Mouse (Mus musculus): Measurements from ENCODE around the gene Gm10719.
"Not testable (repeated sequence)": the region's sequence is repeated elsewhere in the genome, so short reads cannot be mapped to it uniquely, and the experiment has no call there.

The Gm10719 gene

GRCm38 (mm10) chr9:3017108-3017507 lies at the start of gene Gm10719:
Gene Gm10719, plus strand, starts transcription at chr9:3017408.
- not testable (repeated sequence) for DNase-seq

DNA sequence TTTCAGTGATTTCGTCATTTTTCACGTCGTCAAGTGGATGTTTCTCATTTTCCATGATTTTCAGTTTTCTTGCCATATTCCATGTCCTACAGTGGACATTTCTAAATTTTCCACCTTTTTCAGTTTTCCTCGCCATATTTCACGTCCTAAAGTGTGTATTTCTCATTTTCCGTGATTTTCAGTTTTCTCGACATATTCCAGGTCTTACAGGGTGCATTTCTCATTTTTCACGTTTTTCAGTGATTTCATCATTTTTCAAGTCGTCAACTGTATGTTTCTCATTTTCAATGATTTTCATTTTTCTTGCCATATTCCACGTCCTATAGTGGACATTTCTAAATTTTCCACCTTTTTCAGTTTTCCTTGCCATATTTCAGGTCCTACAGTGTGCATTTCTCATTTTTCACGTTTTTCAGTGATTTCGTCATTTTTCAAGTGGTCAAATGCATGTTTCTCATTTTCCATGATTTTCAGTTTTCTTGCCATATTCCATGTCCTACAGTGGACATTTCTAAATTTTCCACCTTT lies 16.7 kb upstream of the Gm10719 start, which contains the start of gene Gm10722:
Gene Gm10722 (plus strand): TSS at position 478 of the 528 bp plus-strand sequence.
- peak in 1 of 2 experiments; percentile 7 for DNase-seq

- DNase-seq: not testable (repeated sequence)
Measured at GRCm38 (mm10) chr9:3001006-3001405, 16.2 kb upstream of the Gm10719 start.

- peak; percentile 72 to 94 for DNase-seq
Measured at GRCm38 (mm10) chr9:3001948-3002659, 15.1 kb upstream of the Gm10719 start.

DNA sequence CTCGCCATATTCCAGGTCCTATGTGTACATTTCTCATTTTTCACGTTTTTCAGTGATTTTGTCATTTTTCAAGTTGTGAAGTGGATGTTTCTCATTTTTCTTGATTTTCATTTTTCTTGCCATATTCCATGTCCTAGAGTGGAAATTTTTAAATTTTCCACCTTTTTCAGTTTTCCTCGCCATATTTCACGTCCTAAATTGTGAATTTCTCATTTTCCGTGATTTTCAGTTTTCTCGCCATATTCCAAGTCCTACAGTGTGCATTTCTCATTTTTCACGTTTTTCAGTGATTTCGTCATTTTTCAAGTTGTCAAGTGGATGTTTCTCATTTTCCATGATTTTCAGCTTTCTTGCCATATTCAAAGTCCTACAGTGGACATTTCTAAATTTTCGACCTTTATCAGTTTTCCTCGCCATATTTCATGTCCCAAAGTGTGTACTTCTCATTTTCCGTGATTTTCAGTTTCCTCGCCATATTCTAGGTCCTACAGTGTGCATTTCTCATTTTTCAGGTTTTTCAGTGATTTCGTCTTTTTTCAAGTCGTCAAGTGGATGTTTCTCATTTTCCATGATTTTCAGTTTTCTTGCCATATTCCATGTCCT lies 14.3 kb upstream of the Gm10719 start, which contains the start of gene Gm11168:
Gene Gm11168 (plus strand): TSS at position 553 of the 603 bp plus-strand sequence.
- DNase-seq: not testable (repeated sequence)

GRCm38 (mm10) chr9:3006179-3006578 lies 11.0 kb upstream of the Gm10719 start:
- DNase-seq: not testable (repeated sequence)

DNA sequence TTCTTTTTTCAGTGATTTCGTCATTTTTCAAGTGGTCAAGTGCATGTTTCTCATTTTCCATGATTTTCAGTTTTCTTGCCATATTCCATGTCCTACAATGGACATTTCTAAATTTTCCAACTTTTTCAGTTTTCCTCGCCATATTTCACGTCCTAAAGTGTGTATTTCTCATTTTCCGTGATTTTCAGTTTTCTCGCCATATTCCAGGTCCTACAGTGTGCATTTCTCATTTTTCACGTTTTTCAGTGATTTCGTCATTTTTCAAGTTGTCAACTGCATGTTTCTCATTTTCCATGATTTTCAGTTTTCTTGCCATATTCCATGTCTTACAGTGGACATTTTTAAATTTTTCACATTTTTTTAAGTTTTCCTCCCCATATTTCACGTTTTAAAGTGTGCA lies 10.6 kb upstream of the Gm10719 start:
- DNase-seq: peak; percentile 74 to 76

GRCm38 (mm10) chr9:3007272-3007671 lies 9.9 kb upstream of the Gm10719 start:
- not testable (repeated sequence) for DNase-seq

- DNase-seq: not testable (repeated sequence)
Measured at GRCm38 (mm10) chr9:3009331-3009730, 7.9 kb upstream of the Gm10719 start.

DNA sequence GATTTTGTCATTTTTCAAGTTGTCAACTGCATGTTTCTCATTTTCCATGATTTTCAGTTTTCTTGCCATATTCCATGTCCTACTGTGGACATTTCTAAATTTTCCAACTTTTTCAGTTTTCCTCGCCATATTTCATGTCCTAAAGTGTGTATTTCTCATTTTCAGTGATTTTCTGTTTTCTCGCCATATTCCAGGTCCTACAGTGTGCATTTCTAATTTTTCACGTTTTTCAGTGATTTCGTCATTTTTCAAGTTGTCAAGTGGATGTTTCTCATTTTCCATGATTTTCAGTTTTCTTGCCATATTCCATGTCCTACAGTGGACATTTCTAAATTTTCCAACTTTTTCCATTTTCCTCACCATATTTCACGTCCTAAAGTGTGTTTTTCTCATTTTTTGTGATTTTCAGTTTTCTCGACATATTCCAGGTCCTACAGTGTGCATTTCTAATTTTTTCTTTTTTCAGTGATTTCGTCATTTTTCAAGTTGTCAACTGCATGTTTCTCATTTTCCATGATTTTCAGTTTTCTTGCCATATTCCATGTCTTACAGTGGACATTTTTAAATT lies 5.1 kb upstream of the Gm10719 start:
- not testable (repeated sequence) for DNase-seq

- not testable (repeated sequence) for DNase-seq
Measured at GRCm38 (mm10) chr9:3012733-3013279, 4.4 kb upstream of the Gm10719 start, which contains the start of gene Gm10721. Gene Gm10721, plus strand, starts transcription at chr9:3013140.

- DNase-seq: not testable (repeated sequence)
Measured at GRCm38 (mm10) chr9:3015354-3015753, 1.9 kb upstream of the Gm10719 start, which contains the start of gene Gm10720. Gene Gm10720, plus strand, starts transcription at chr9:3015654.

DNA sequence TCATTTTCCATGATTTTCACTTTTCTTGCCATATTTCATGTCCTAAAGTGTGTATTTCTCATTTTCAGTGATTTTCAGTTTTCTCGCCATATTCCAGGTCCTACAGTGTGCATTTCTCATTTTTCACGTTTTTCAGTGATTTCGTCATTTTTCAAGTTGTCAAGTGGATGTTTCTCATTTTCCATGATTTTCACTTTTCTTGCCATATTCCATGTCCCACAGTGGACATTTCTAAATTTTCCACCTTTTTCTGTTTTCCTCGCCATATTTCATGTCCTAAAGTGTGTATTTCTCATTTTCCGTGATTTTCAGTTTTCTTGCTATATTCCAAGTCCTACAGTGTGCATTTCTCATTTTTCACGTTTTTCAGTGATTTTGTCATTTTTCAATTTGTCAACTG lies 1.3 kb upstream of the Gm10719 start:
- DNase-seq: not testable (repeated sequence)

- DNase-seq: not testable (repeated sequence)
Measured at GRCm38 (mm10) chr9:3018944-3019343, 1.7 kb downstream of the Gm10719 start.

- DNase-seq: peak; percentile 4 to 38
Measured at GRCm38 (mm10) chr9:3019835-3020727, 2.9 kb downstream of the Gm10719 start.

- peak in 1 of 2 experiments; percentile 55 for DNase-seq
Measured at GRCm38 (mm10) chr9:3022316-3023008, 5.3 kb downstream of the Gm10719 start.

DNA sequence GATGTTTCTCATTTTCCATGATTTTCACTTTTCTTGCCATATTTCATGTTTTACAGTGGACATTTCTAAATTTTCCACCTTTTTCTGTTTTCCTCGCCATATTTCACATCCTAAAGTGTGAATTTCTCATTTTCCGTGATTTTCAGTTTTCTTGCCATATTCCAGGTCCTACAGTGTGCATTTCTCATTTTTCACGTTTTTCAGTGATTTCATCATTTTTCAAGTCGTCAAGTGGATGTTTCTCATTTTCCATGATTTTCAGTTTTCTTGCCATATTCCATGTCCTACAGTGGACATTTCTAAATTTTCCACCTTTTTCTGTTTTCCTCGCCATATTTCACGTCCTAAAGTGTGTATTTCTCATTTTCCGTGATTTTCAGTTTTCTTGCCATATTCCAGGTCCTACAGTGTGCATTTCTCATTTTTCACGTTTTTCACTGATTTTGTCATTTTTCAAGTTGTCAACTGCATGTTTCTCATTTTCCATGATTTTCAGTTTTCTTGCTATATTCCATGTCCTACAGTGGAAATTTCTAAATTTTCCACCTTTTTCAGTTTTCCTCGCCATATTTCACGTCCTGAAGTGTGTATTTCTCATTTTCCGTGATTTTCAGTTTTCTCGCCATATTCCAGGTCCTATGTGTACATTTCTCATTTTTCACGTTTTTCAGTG lies 6.2 kb downstream of the Gm10719 start, which contains the start of gene Gm10718:
Gene Gm10718 (plus strand): TSS at position 236 of the 673 bp plus-strand sequence.
- not testable (repeated sequence) for DNase-seq

GRCm38 (mm10) chr9:3023985-3024648 lies 6.9 kb downstream of the Gm10719 start:
- peak; percentile 46 to 64 for DNase-seq

GRCm38 (mm10) chr9:3024912-3025467 lies 7.8 kb downstream of the Gm10719 start, which contains the start of gene Gm10717:
Gene Gm10717, plus strand, starts transcription at chr9:3025417.
- peak; percentile 16 to 18 for DNase-seq
